Mouse (Mus musculus): Measurements from ENCODE around the gene Olfr9. TPM values are rescaled to one million over a fixed set of nuclear protein-coding genes. Genes with fewer than 3 reads are reported as not detected.

The Olfr9 gene
- polyA plus RNA-seq (2015; fragmentation: Nextera tagmentation; extraction: Ambion mirVana), result not detected in 2 replicates

DNA sequence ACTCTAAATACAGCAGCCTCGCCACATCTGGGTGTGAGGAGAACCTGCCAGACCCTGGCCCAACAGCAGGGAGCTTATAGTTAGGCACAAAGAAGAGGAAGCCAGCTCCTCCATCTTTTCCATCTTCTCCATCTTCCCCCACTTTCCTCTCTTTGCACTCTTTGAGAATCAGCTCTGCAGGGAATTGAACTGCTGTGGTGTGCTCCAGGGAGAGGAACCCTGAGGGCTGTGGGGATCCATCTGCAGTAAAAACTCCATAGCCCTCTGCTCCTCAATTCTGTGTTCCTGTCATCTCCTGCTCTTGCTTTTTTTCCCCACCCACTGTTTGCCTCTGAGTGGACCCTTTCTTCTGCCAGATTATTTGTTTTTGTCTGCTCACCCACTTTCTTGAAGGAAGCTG is at the start of gene Olfr9:
Gene Olfr9 (plus strand): TSS at position 301 of the 400 bp plus-strand sequence.

DNA sequence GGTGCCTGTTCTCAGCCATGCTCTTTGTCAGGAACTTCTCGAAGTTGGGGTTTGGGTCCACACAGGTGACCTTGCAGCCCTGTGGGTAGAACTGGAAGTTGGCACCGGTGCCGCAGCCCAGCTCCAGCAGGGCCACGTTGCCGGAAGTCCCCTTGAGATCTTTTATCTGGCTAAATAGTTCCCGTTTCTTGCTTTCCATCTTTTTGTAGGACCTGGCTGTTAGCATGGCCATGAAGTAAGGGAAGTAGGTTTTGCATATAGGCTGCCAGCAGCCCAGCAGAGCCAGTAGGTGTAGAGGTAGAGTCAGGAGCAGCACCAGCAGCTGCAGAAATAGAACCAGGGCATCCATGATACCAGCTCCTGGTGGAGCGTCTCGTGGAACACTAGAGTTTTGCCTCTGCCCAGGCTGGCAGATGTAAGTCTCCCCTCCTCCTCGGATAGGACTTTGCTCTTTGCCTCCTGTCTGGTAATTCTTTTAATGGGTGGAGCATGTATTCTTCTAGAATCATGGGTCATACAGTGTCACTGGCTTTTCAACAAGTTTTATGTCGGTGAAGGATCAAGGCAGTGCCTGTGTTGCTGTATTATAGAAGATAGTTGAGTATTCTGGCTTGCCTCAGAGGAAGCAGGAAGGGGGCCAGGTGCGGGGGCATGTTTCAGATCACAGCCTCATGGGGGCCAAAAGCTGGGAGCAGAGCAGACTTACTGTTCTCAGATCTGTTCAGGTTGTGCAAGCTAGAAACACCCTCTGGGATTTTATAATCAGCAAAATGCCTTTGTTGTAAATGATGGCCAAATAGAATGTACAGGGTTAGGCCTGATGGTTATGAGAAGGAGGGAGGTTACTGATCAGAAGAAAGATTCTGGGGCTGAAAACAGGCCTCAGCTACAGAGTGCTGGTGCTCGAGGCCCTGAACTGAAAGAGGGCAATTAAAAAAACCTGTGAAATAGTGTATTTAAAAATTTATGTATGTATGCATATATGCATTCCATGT is 28.3 kb upstream of the Olfr9 start, which contains the start of gene Mettl7b:
Gene Mettl7b (minus strand): TSS at position 399 of the 995 bp plus-strand sequence.

GRCm38 (mm10) chr10:129010288-129010841 is 21.1 kb downstream of the Olfr9 start, which contains the start of gene Olfr763:
Olfr763 (plus strand) TSS chr10:129010791.

GRCm38 (mm10) chr10:129039796-129040195 is 50.6 kb downstream of the Olfr9 start, which contains the start of gene Olfr764-ps1:
Olfr764-ps1 (minus strand) TSS chr10:129039896.

Other genes starting within 250 kb of the Olfr9 start
- gene Dgka, start 244.6 kb upstream of the Olfr9 start, polyA plus RNA-seq (2015; fragmentation: Nextera tagmentation; extraction: Ambion mirVana), result 18.1 and 19.7 TPM in 2 replicates
- 21.9 and 23.7 TPM in 2 replicates for gene Pym1, start 241.5 kb upstream of the Olfr9 start, polyA plus RNA-seq (2015; fragmentation: Nextera tagmentation; extraction: Ambion mirVana)
- gene Mmp19, start 198.5 kb upstream of the Olfr9 start, polyA plus RNA-seq (2015; fragmentation: Nextera tagmentation; extraction: Ambion mirVana), result 7.8 and 14.0 TPM in 2 replicates
- 33.3 and 38.3 TPM in 2 replicates for gene Dnajc14, start 185.4 kb upstream of the Olfr9 start, polyA plus RNA-seq (2015; fragmentation: Nextera tagmentation; extraction: Ambion mirVana)
- 35.6 and 38.5 TPM in 2 replicates for gene Tmem198b, start 185.1 kb upstream of the Olfr9 start, polyA plus RNA-seq (2015; fragmentation: Nextera tagmentation; extraction: Ambion mirVana)
- 96.8 and 120 TPM in 2 replicates for gene Sarnp, start 172.1 kb upstream of the Olfr9 start, polyA plus RNA-seq (2015; fragmentation: Nextera tagmentation; extraction: Ambion mirVana)
- 37.7 and 42.1 TPM in 2 replicates for gene Ormdl2, start 167.8 kb upstream of the Olfr9 start, polyA plus RNA-seq (2015; fragmentation: Nextera tagmentation; extraction: Ambion mirVana)
- 1.6 and 1.7 TPM in 2 replicates for gene Gdf11, start 97.7 kb upstream of the Olfr9 start, polyA plus RNA-seq (2015; fragmentation: Nextera tagmentation; extraction: Ambion mirVana)
- gene Cd63, start 88.4 kb upstream of the Olfr9 start, polyA plus RNA-seq (2015; fragmentation: Nextera tagmentation; extraction: Ambion mirVana), result 982 and 1,003 TPM in 2 replicates
- 12.6 and 16.5 TPM in 2 replicates for gene Rdh5, start 66.5 kb upstream of the Olfr9 start, polyA plus RNA-seq (2015; fragmentation: Nextera tagmentation; extraction: Ambion mirVana)
- gene Bloc1s1, start 65.4 kb upstream of the Olfr9 start, polyA plus RNA-seq (2015; fragmentation: Nextera tagmentation; extraction: Ambion mirVana), result 308 and 318 TPM in 2 replicates
- 28.2 and 36.5 TPM in 2 replicates for gene Itga7, start 55.6 kb upstream of the Olfr9 start, polyA plus RNA-seq (2015; fragmentation: Nextera tagmentation; extraction: Ambion mirVana)
- gene Mettl7b, start 28.4 kb upstream of the Olfr9 start, polyA plus RNA-seq (2015; fragmentation: Nextera tagmentation; extraction: Ambion mirVana), result 0.34 and 0.73 TPM in 2 replicates
- gene Olfr763, start 21.4 kb downstream of the Olfr9 start, polyA plus RNA-seq (2015; fragmentation: Nextera tagmentation; extraction: Ambion mirVana), result not detected in 2 replicates
- not detected in 2 replicates for gene Olfr764-ps1, start 50.5 kb downstream of the Olfr9 start, polyA plus RNA-seq (2015; fragmentation: Nextera tagmentation; extraction: Ambion mirVana)
- gene Olfr765, start 60.6 kb downstream of the Olfr9 start, polyA plus RNA-seq (2015; fragmentation: Nextera tagmentation; extraction: Ambion mirVana), result not detected in 2 replicates
- gene Olfr766-ps1, start 79.5 kb downstream of the Olfr9 start, polyA plus RNA-seq (2015; fragmentation: Nextera tagmentation; extraction: Ambion mirVana), result not detected in 2 replicates
- gene Olfr767, start 93.5 kb downstream of the Olfr9 start, polyA plus RNA-seq (2015; fragmentation: Nextera tagmentation; extraction: Ambion mirVana), result not detected in 2 replicates
- not detected in 2 replicates for gene Olfr768, start 109.9 kb downstream of the Olfr9 start, polyA plus RNA-seq (2015; fragmentation: Nextera tagmentation; extraction: Ambion mirVana)
- not detected in 2 replicates for gene Olfr769, start 128.4 kb downstream of the Olfr9 start, polyA plus RNA-seq (2015; fragmentation: Nextera tagmentation; extraction: Ambion mirVana)
- gene Olfr770, start 149.6 kb downstream of the Olfr9 start, polyA plus RNA-seq (2015; fragmentation: Nextera tagmentation; extraction: Ambion mirVana), result not detected in 2 replicates
- not detected in 2 replicates for gene Olfr771, start 175.3 kb downstream of the Olfr9 start, polyA plus RNA-seq (2015; fragmentation: Nextera tagmentation; extraction: Ambion mirVana)
- not detected in 2 replicates for gene Olfr772, start 188.5 kb downstream of the Olfr9 start, polyA plus RNA-seq (2015; fragmentation: Nextera tagmentation; extraction: Ambion mirVana)
- gene Olfr773, start 198.0 kb downstream of the Olfr9 start, polyA plus RNA-seq (2015; fragmentation: Nextera tagmentation; extraction: Ambion mirVana), result not detected in 2 replicates
- gene Olfr774, start 246.8 kb downstream of the Olfr9 start, polyA plus RNA-seq (2015; fragmentation: Nextera tagmentation; extraction: Ambion mirVana), result not detected in 2 replicates

Data from urinary bladder, postnatal 0 days (tissue).